Mouse (Mus musculus) erythroblast, adult 5-6 weeks (primary cell): ENCODE measurements around the gene Scrn1. TPM values are rescaled to one million over a fixed set of nuclear protein-coding genes. Genes with fewer than 3 reads are reported as not detected.

Experiments
- ATAC-seq: replicated peaks from 2 replicates; pipeline ENCODE4 v1.8.0; 2016; ENCODE audit warnings: moderate number of reproducible peaks, mild to moderate bottlenecking, moderate TSS enrichment, inconsistent platforms; ENCODE audit not compliant: poor library complexity, low FRiP score, severe bottlenecking
- total RNA-seq, 2 experiments: library from RNA; stranded (forward) in 1 of 2; stranded (reverse) in 1 of 2; fragments of 150-400 nt in 1 of 2; fragments of 200-764, 138-1000 nt in 1 of 2; gene quantifications; 2 replicates each; pipeline versions ENCODE4 v1.2.3 to v1.2.4; 2015 to 2017; ENCODE audit warnings: low replicate concordance in 2 of 2

Scrn1 gene
- total RNA-seq, 2 experiments from 2014 or later: not detected

DNA sequence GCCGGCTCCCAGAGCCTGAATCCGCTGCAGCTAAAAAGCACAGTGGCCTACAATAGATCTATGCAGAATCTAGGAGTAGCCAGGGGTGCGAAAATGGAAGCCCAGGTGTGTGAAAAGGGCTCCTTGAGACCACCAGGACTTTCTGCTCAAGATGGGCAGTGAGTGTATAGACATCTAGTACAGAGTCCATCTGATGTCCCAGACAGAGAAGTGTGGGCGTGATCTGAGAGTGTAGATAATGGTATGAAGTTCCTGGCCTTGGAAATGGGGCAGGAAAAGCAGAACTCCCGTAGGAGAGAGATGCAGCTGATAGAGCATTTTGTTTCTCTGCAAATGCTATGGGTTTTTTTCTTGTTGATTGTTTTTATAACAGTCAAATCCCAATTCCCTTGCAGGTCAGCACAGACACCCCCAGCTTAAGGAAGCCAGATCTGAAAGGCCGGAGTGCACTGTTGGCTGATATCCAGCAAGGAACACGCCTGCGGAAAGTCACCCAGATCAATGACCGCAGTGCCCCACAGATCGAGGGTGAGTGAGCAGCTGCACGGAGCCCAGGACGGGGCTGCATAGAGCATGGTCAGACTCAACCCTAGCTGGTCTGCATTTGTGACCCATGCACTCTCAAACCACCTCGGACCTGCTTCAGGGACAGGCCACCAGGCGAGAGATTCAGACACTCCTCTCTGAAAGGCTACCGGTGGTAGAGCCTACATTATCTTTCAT, 84.7 kb downstream of the Scrn1 start:
- no peak for ATAC-seq

DNA sequence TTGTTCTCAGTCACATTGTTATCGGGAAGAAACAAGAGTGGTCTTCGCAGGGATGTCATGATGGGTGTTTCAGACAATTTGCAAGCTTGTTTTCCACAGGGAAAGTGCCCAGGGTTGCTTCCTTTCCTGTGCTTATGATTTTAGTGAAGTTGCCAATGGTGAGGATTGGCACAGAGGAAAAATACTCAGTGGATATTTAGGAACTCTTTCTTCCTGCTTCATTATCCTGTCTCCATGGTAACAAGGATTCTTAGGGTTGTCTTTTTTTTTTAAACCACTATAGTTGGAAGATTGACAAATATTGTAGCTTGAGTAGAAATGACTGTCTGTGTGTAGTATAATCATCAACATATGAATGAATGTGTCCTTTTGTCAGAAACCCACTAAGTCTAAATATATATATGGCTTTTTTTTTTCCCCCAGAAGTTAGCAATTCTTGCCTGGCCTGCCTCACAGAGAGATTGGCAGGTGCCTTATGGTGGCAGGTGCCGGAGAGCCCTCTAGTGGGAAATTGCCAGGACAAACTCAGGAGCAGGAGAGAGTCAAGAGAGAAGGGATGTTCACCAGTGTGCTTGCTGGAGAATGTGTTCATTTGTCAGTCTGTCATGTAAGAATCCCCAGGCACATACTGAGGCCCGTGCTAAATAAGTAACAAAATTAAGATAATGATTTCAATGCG, 87.5 kb downstream of the Scrn1 start:
- ATAC-seq: no peak

DNA sequence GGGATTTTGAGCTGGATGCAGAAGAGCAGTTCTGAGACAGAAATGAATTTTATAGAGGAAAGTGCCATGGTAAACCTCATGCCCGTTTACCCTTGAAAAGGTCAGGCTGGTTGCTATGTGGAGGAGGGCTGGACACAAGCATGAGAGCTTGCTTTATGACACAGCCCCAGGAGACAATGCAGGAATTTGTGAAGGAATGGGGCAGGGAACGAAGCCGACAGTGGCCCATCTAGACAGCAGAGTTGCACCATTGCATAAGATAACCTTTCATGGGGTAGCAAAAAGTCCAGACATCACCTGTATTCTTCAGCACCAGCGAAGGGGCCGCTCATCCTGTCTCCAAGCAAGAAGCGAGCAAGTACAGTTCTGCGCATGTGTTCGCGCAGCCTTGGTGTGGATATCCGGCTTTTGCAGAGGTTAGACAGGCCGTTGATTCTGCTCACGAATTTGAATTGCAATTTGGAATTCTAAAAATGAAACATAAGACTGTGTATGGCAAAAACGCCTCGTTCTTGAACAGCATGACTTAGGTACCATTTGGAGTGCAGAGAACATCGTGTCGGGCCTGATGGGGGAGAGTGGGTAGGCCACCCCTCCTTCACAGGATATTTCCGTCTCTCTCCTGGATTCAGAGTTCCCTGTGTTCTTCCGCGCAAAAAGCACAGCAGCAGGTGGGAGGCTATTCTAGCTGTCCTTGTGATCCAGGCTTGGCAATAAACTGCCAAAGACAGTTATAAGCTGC, 90.2 kb downstream of the Scrn1 start:
- ATAC-seq: no peak

DNA sequence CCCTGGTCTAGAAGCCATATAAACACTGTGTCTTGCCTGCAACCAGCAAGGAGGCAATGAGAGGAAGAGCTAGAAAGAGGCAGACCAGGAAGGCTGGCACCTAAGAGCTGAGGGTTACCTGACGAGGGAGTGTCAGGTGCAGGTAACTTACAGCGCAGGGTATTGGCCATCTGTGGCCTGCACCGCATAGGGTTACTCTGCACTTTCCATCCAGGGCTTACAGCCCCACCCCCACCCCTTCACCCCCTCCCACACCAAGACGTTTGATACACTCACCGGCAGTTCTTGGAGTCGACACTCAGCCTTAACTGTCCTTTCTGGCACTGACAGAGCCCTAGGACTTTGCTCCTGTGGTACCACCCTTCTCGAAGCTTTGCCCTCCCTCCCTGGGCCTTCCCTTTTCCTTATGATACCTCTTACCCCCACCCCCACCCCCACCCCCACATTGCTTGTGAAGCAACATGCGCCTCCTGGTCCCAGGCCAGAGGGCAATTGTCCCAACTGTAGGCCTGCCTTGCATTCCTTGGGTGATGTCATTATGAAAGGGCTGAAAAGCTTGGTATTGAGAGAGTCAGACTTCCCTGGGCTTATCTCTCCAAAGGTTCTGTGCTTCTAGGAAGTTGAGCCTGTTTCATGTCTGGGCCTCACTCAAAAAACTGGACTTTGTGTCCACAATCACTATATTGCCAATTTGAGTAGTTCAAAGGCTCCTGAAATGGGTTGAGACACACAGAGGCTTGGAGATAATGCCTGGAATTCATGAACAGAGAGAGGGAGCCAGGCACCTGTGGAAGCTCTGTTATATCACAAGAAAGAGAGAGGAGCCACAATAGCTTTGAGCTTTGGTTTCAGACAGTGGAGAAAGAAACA, 93.2 kb downstream of the Scrn1 start:
- ATAC-seq: no peak

DNA sequence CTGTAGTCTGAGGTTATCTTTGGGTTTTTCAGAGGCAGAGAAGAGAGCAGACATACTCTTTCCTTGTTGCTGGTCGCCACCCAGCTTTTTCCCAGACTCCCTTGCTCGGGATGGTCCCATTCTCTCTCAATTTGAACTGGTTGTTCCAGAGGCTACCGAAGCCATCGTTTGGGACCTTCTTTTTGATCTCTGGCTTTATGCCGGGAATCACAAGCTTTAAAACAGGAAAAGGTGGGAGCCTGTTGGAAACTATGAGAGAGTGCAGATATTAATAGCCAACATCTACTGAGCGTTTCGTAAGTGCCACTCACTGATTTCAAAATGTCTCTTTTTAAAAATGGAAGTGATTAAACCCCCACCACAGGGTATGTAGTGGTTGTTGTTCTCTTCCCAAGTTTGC, 94.4 kb downstream of the Scrn1 start:
- ATAC-seq: no peak

GRCm38 (mm10) chr6:54467371-54467770, 98.9 kb downstream of the Scrn1 start:
- no peak for ATAC-seq

GRCm38 (mm10) chr6:54464926-54465325, 101.4 kb downstream of the Scrn1 start:
- no peak for ATAC-seq

DNA sequence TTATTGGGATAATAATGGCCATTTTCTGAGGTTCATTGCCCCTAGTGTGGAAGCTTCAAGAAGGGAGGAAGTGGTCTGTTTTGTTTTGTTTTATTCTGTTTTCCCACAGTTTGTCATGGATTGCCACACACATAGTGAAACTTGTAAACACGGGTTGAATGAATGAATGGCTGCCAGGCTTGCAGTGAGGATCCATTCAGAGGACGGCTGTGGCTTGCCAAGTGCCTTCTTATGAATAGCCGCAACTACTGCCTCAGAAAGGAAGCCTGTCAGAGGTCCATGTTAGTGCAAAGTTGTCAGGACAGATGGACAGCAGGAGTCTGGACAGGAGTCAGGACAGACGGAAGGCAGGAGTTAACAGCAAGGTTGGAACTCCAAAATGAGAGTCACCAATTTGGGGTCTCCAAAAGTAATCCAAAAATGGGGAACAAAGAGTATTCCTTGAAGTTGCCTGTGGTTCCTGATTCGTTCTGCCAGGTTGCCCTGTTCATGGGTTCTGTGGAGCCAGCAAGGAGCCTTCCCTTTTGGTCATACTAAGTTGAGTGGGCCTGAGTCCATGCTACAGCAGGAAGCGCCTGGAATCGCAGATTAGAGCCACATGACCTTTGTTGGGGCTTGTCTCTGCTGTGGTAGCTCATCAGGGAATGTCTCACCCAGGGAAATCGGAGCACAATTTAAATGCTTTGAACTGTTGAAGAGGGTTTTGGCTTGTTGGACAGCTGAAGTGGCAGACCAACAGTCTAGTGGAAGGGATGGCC, 102.4 kb downstream of the Scrn1 start:
- ATAC-seq: no peak

GRCm38 (mm10) chr6:54462766-54463165, 103.5 kb downstream of the Scrn1 start:
- ATAC-seq: no peak

GRCm38 (mm10) chr6:54460915-54461671, 105.2 kb downstream of the Scrn1 start:
- no peak for ATAC-seq

- no peak for ATAC-seq
These were observed 105.9 kb downstream of the Scrn1 start for GRCm38 (mm10) chr6:54460172-54460914.

GRCm38 (mm10) chr6:54459661-54460060, 106.6 kb downstream of the Scrn1 start:
- ATAC-seq: no peak

Other genes with a start within 250 kb of the Scrn1 start
- gene Prr15, start 240.7 kb downstream of the Scrn1 start, total RNA-seq (2015; ENCODE audit: low replicate concordance): not detected in 2 replicates
- gene Prr15, start 240.7 kb downstream of the Scrn1 start, total RNA-seq (2017; ENCODE audit: low replicate concordance): not detected in 2 replicates
- not detected in 2 replicates for gene Wipf3, start 136.9 kb downstream of the Scrn1 start, total RNA-seq (2015; ENCODE audit: low replicate concordance)
- 0.56 TPM in 1 of 2 replicates, not detected in the other for gene Wipf3, start 136.9 kb downstream of the Scrn1 start, total RNA-seq (2017; ENCODE audit: low replicate concordance)
- 0.19 and 1.5 TPM in 2 replicates for gene Plekha8, start 28.6 kb upstream of the Scrn1 start, total RNA-seq (2015; ENCODE audit: low replicate concordance)
- gene Plekha8, start 28.6 kb upstream of the Scrn1 start, total RNA-seq (2017; ENCODE audit: low replicate concordance): 0.26 and 0.70 TPM in 2 replicates
- gene Fkbp14, start 30.8 kb upstream of the Scrn1 start, total RNA-seq (2015; ENCODE audit: low replicate concordance): not detected in 2 replicates
- gene Fkbp14, start 30.8 kb upstream of the Scrn1 start, total RNA-seq (2017; ENCODE audit: low replicate concordance): not detected in 2 replicates
- gene Mturn, start 115.1 kb upstream of the Scrn1 start, total RNA-seq (2015; ENCODE audit: low replicate concordance): 4.6 and 9.4 TPM in 2 replicates
- gene Mturn, start 115.1 kb upstream of the Scrn1 start, total RNA-seq (2017; ENCODE audit: low replicate concordance): 13.1 and 14.2 TPM in 2 replicates